Mouse (Mus musculus) limb, embryonic 11.5 days (tissue): ENCODE results near the gene Tmem143. TPM values are rescaled to one million over a fixed set of nuclear protein-coding genes. Genes with fewer than 3 reads are reported as not detected.

Experiments used
- ATAC-seq: fragments of 200-750 bp; cut with Nextera tagmentation; 2 replicates; pipeline ENCODE4 v1.8.0; 2017; ENCODE audit warnings: low read depth; ENCODE audit not compliant: insufficient number of reproducible peaks, low FRiP score, low TSS enrichment
- DNase-seq: peaks from one replicate; pipeline ENCODE4 v3.0.0-alpha.2; 2015; ENCODE audit warnings: low spot score
- H3K27ac ChIP-seq: fragments of 300-500 bp; sonication (generic); replicated peaks from 2 replicates; pipeline ENCODE4 v1.5.1; 2014; ENCODE audit warnings: low read depth, mild to moderate bottlenecking, low read length
- H3K27me3 ChIP-seq: fragments of 300-500 bp; sonication (generic); 2 replicates; pipeline ENCODE4 v1.6.1; 2014; ENCODE audit warnings: mild to moderate bottlenecking, low read length, mixed read lengths; ENCODE audit not compliant: control insufficient read depth, insufficient read depth
- H3K36me3 ChIP-seq: fragments of 300-500 bp; sonication (generic); 2 replicates; pipeline ENCODE4 v1.6.1; 2014; ENCODE audit warnings: mild to moderate bottlenecking, low read length, moderate library complexity, mixed read lengths; ENCODE audit not compliant: control insufficient read depth, insufficient read depth
- H3K4me1 ChIP-seq: fragments of 300-500 bp; sonication (generic); 2 replicates; pipeline ENCODE4 v1.6.1; 2014; ENCODE audit warnings: low read length, mixed read lengths; ENCODE audit not compliant: control insufficient read depth, insufficient read depth
- H3K4me2 ChIP-seq: fragments of 300-500 bp; sonication (generic); 2 replicates; pipeline ENCODE4 v1.6.1; 2014; ENCODE audit warnings: low read depth, mild to moderate bottlenecking, moderate library complexity; ENCODE audit not compliant: severe bottlenecking
- H3K4me3 ChIP-seq: fragments of 300-500 bp; sonication (generic); 2 replicates; pipeline ENCODE4 v1.5.1; 2014; ENCODE audit warnings: low read depth, low read length
- H3K9ac ChIP-seq: fragments of 300-500 bp; sonication (generic); 2 replicates; pipeline ENCODE4 v1.6.1; 2014; ENCODE audit warnings: mild to moderate bottlenecking, low read length
- H3K9me3 ChIP-seq: fragments of 300-500 bp; sonication (generic); 2 replicates; pipeline ENCODE4 v1.6.1; 2016; ENCODE audit warnings: low read length; ENCODE audit not compliant: control insufficient read depth
- WGBS: fragments of 180-500 bp; shearing (Covaris S2); extraction: QIAGEN DNeasy Blood & Tissue Kit; methylation state at CpG from one replicate; pipeline ENCODE4 v1.1.7; 2014; 5-methylcytosine and 5-hydroxymethylcytosine counted together
- polyA plus RNA-seq: library from polyadenylated mRNA; unstranded; fragments of >200 nt; fragmentation: Nextera tagmentation; extraction: Ambion mirVana; gene quantifications from 2 replicates; pipeline ENCODE4 v1.2.1, GENCODE M21; 2014

Gene Tmem143
- 3.6 and 4.3 TPM in 2 replicates for polyA plus RNA-seq

GRCm38 (mm10) chr7:45896517-45897257 is at the start of gene Tmem143, which contains the start of gene Syngr4:
Tmem143 (plus strand) TSS chr7:45896941.
Syngr4 (minus strand) TSS chr7:45896714.
- no peaks in the 10 kb centered on the region for H3K36me3 ChIP-seq
- H3K4me3 ChIP-seq: peak within 1 kb of the TSS; percentile 32
- H3K9ac ChIP-seq: peak within 1 kb of the TSS; percentile 58
- no peaks in the 10 kb centered on the region for H3K4me1 ChIP-seq
- no peaks in the 10 kb centered on the region for H3K9me3 ChIP-seq
- 1% methylated on average over 40 of the region's 40 CpGs for WGBS
- H3K27ac ChIP-seq: no peak within 1 kb of the TSS; the same call in 1 of the 2 replicates
- H3K4me2 ChIP-seq: peak within 1 kb of the TSS; percentile 71
- no peaks in the 10 kb centered on the region for H3K27me3 ChIP-seq
- peak; percentile 83 for ATAC-seq
- peak; percentile 96 for DNase-seq

GRCm38 (mm10) chr7:45848447-45849027 is 48.2 kb upstream of the Tmem143 start:
- H3K4me3 ChIP-seq: no peak overlapping the region
- ATAC-seq: no peak
- WGBS: 18% methylated on average over 6 of the region's 6 CpGs
- peak overlapping the region; percentile 43; the same call in 1 of the 2 replicates for H3K9ac ChIP-seq
- H3K36me3 ChIP-seq: no peaks in the 10 kb centered on the region
- no peaks in the 10 kb centered on the region for H3K27me3 ChIP-seq
- H3K9me3 ChIP-seq: no peaks in the 10 kb centered on the region
- no peak for DNase-seq
- no peak overlapping the region for H3K27ac ChIP-seq
- no peaks in the 10 kb centered on the region for H3K4me1 ChIP-seq
- no peak overlapping the region for H3K4me2 ChIP-seq

DNA sequence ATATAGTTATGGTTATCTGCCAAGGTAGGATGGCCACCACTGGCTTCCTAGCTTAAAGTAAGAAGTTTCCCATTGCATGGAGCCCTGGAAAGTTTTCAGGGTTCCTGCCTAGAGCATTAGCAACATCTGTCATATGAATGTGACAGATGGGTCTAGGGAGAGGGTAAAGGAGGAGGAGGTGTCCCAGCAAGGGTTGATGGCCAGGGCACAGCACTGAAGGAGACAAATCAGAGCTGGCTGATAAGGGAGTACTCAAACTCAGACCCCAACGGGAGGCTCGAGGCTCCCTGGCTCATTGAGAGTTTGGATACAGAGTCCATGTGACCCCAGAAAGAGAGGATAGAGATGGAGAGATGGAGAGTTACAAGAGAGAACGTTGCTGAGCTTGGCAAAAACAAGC is 46.1 kb upstream of the Tmem143 start:
- Histone ChIP-seq H3K36me3 (no peaks in the 10 kb centered on the region), H3K9ac (no peak overlapping the region), H3K27me3 (no peaks in the 10 kb centered on the region), H3K4me1 (no peaks in the 10 kb centered on the region), H3K9me3 (no peaks in the 10 kb centered on the region), H3K27ac (no peak overlapping the region), H3K4me2 (no peak overlapping the region), H3K4me3 (no peak overlapping the region)
- ATAC-seq (no peak), DNase-seq (no peak)
- WGBS: 79% methylated on average over 3 of the region's 3 CpGs

GRCm38 (mm10) chr7:45853089-45853488 is 43.7 kb upstream of the Tmem143 start:
- H3K9ac ChIP-seq: no peak overlapping the region
- WGBS: 83% methylated on average over 12 of the region's 12 CpGs

GRCm38 (mm10) chr7:45856950-45857901 is 39.5 kb upstream of the Tmem143 start:
- DNase-seq (peak; percentile 63), ATAC-seq (peak; percentile 42; the same call in 1 of the 2 replicates)
- Histone ChIP-seq H3K4me2 (peak overlapping the region; percentile 76), H3K36me3 (no peaks in the 10 kb centered on the region), H3K27me3 (no peaks in the 10 kb centered on the region; the same call in 1 of the 2 replicates), H3K4me1 (no peaks in the 10 kb centered on the region), H3K9ac (peak overlapping the region; percentile 47), H3K27ac (no peak overlapping the region), H3K4me3 (peak overlapping the region; percentile 38), H3K9me3 (no peaks in the 10 kb centered on the region)
- WGBS: 1% methylated on average over 30 of the region's 30 CpGs

More at GRCm38 (mm10) chr7:45853089-45853488, 43.7 kb upstream of the Tmem143 start:
- Histone ChIP-seq H3K4me1 (no peaks in the 10 kb centered on the region), H3K27ac (no peak overlapping the region), H3K36me3 (no peaks in the 10 kb centered on the region), H3K4me2 (no peak overlapping the region), H3K4me3 (no peak overlapping the region), H3K27me3 (no peaks in the 10 kb centered on the region; the same call in 1 of the 2 replicates), H3K9me3 (no peaks in the 10 kb centered on the region)
- no peak for ATAC-seq
- DNase-seq: no peak

GRCm38 (mm10) chr7:45859008-45859407 is 37.7 kb upstream of the Tmem143 start:
- no peaks in the 10 kb centered on the region; the same call in 1 of the 2 replicates for H3K27me3 ChIP-seq
- H3K36me3 ChIP-seq: no peaks in the 10 kb centered on the region
- no peaks in the 10 kb centered on the region for H3K4me1 ChIP-seq
- WGBS: 52% methylated on average over 4 of the region's 4 CpGs
- H3K4me2 ChIP-seq: no peak overlapping the region
- DNase-seq: no peak
- H3K27ac ChIP-seq: no peak overlapping the region
- H3K4me3 ChIP-seq: no peak overlapping the region
- ATAC-seq: no peak
- no peak overlapping the region for H3K9ac ChIP-seq
- H3K9me3 ChIP-seq: no peaks in the 10 kb centered on the region

DNA sequence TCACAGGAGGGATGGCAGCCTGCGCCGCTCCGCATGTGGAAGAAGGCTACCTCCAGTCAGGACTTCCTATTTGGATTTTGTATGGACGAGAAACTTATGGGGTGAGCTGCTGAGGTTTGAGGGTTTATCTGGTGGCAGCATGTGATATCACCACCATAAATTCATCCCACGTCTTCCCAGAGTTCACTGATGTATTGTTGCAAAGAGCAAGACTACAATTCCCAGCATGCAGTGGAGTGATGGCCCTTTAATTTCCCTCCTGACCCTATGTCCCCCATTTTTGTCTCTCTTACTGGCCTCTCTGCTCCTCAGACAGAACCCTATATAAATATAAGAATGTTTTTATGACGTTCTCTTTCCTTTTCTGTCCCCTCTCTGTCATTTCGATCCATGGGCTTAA is 33.9 kb upstream of the Tmem143 start:
- H3K36me3 ChIP-seq: no peaks in the 10 kb centered on the region
- DNase-seq: no peak
- WGBS: 83% methylated on average over 7 of the region's 7 CpGs
- H3K27me3 ChIP-seq: peaks cover 14% of the 10 kb centered on the region
- no peak overlapping the region for H3K27ac ChIP-seq
- ATAC-seq: no peak
- 0 out of 2 replicates have a peak, but pooled peaks cover 5% of the 10 kb centered on the region for H3K4me1 ChIP-seq
- no peaks in the 10 kb centered on the region for H3K9me3 ChIP-seq
- H3K4me2 ChIP-seq: no peak overlapping the region
- H3K9ac ChIP-seq: no peak overlapping the region
- no peak overlapping the region for H3K4me3 ChIP-seq

DNA sequence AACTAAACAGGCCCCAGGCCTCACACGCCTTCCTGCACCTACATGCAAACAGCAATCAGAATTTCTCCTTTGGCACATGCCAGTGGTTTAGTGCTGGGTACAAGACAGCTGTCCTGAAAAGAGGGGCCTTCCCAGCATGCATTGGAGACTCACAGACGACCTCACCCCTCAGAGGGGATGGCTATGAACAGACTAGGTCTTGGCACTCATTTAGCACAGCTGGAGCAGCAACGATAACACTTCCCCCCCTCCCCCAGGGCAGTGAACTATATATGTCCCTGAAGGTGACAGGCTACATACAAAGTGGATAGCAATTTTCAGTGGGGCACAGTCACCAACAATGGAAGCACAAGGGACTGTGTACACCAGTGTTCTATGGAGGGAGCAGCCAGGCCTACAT is 32.3 kb upstream of the Tmem143 start:
- Histone ChIP-seq H3K9ac (no peak overlapping the region), H3K4me3 (no peak overlapping the region), H3K9me3 (no peaks in the 10 kb centered on the region), H3K4me2 (no peak overlapping the region), H3K36me3 (no peaks in the 10 kb centered on the region), H3K27me3 (peaks cover 31% of the 10 kb centered on the region), H3K4me1 (peaks cover 8% of the 10 kb centered on the region), H3K27ac (no peak overlapping the region)
- 73% methylated on average over 3 of the region's 3 CpGs for WGBS
- ATAC-seq: no peak
- no peak for DNase-seq
